Mouse (Mus musculus): ENCODE results near the gene Itgb3bp. TPM values are rescaled to one million over a fixed set of nuclear protein-coding genes. Genes with fewer than 3 reads are reported as not detected.

Gene Itgb3bp
- polyA plus RNA-seq, 1 experiment from 2014 or later: 27.8 TPM

GRCm38 (mm10) chr4:99828337-99828736, 101.3 kb downstream of the Itgb3bp start:
- no peak for ATAC-seq (ENCODE audit: low read depth)

GRCm38 (mm10) chr4:99816697-99817460, 112.7 kb downstream of the Itgb3bp start:
- Histone ChIP-seq H3K9ac (no peak overlapping the region), H3K4me1 (replicated peaks) (no peaks in the 10 kb centered on the region), H3K4me2 (no peak overlapping the region), H3K27me3 (no peaks in the 10 kb centered on the region), H3K36me3 (no peaks in the 10 kb centered on the region), H3K9me3 (replicated peaks) (no peaks in the 10 kb centered on the region), H3K4me3 (replicated peaks) (no peak overlapping the region), H3K27ac (no peak overlapping the region)
- DNase-seq: no peak
- WGBS (ENCODE audit: insufficient replicate concordance): 79% methylated on average over 7 of the region's 7 CpGs
- ATAC-seq (ENCODE audit: low read depth): no peak

More at GRCm38 (mm10) chr4:99828337-99828736, 101.3 kb downstream of the Itgb3bp start:
- Histone ChIP-seq H3K4me3 (replicated peaks) (peak overlapping the region; percentile 73), H3K27me3 (no peaks in the 10 kb centered on the region), H3K4me1 (replicated peaks) (peaks cover 13% of the 10 kb centered on the region), H3K9me3 (replicated peaks) (no peaks in the 10 kb centered on the region), H3K4me2 (peak overlapping the region; percentile 79), H3K9ac (peak overlapping the region; percentile 77; the same call in 1 of the 2 replicates), H3K36me3 (no peaks in the 10 kb centered on the region), H3K27ac (no peak overlapping the region)
- DNase-seq: no peak
- WGBS (ENCODE audit: insufficient replicate concordance): 41% methylated on average over 4 of the region's 4 CpGs

- H3K4me1 ChIP-seq (replicated peaks): no peaks in the 10 kb centered on the region
- 40% methylated on average over 6 of the region's 6 CpGs for WGBS (ENCODE audit: insufficient replicate concordance)
- no peak overlapping the region for H3K4me3 ChIP-seq (replicated peaks)
- H3K27ac ChIP-seq: no peak overlapping the region
- no peak overlapping the region for H3K4me2 ChIP-seq
- 0 out of 2 replicates have a peak, but pooled peaks cover 8% of the 10 kb centered on the region for H3K36me3 ChIP-seq
- ATAC-seq (ENCODE audit: low read depth): no peak
- no peaks in the 10 kb centered on the region for H3K27me3 ChIP-seq
- H3K9me3 ChIP-seq (replicated peaks): no peaks in the 10 kb centered on the region
- DNase-seq: no peak
- no peak overlapping the region for H3K9ac ChIP-seq
Observed at GRCm38 (mm10) chr4:99792365-99792764, 137.2 kb downstream of the Itgb3bp start.

- Histone ChIP-seq H3K4me2 (no peak overlapping the region), H3K27me3 (no peaks in the 10 kb centered on the region), H3K27ac (no peak overlapping the region), H3K36me3 (no peaks in the 10 kb centered on the region), H3K4me3 (replicated peaks) (no peak overlapping the region), H3K9ac (no peak overlapping the region), H3K9me3 (replicated peaks) (no peaks in the 10 kb centered on the region), H3K4me1 (replicated peaks) (no peaks in the 10 kb centered on the region)
- WGBS (ENCODE audit: insufficient replicate concordance): 47% methylated on average over 1 of the region's 1 CpGs
- DNase-seq: no peak
- no peak for ATAC-seq (ENCODE audit: low read depth)
Observed at GRCm38 (mm10) chr4:99773041-99773440, 156.6 kb downstream of the Itgb3bp start.

- H3K9me3 ChIP-seq (replicated peaks): no peaks in the 10 kb centered on the region
- DNase-seq: no peak
Observed at GRCm38 (mm10) chr4:99770555-99770954, 159.1 kb downstream of the Itgb3bp start.

GRCm38 (mm10) chr4:99766753-99767152, 162.9 kb downstream of the Itgb3bp start:
- no peaks in the 10 kb centered on the region for H3K27me3 ChIP-seq
- no peaks in the 10 kb centered on the region for H3K4me1 ChIP-seq (replicated peaks)
- no peak overlapping the region for H3K27ac ChIP-seq
- H3K4me3 ChIP-seq (replicated peaks): no peak overlapping the region
- no peaks in the 10 kb centered on the region for H3K9me3 ChIP-seq (replicated peaks)
- no peaks in the 10 kb centered on the region for H3K36me3 ChIP-seq
- no peak for ATAC-seq (ENCODE audit: low read depth)
- no peak overlapping the region for H3K4me2 ChIP-seq
- WGBS (ENCODE audit: insufficient replicate concordance): 74% methylated on average over 1 of the region's 1 CpGs
- DNase-seq: no peak
- no peak overlapping the region for H3K9ac ChIP-seq

More at GRCm38 (mm10) chr4:99770555-99770954, 159.1 kb downstream of the Itgb3bp start:
- 80% methylated on average over 5 of the region's 5 CpGs for WGBS (ENCODE audit: insufficient replicate concordance)
- Histone ChIP-seq H3K9ac (no peak overlapping the region), H3K4me3 (replicated peaks) (no peak overlapping the region), H3K27ac (no peak overlapping the region), H3K4me1 (replicated peaks) (no peaks in the 10 kb centered on the region), H3K36me3 (no peaks in the 10 kb centered on the region), H3K4me2 (no peak overlapping the region), H3K27me3 (no peaks in the 10 kb centered on the region)
- no peak for ATAC-seq (ENCODE audit: low read depth)

GRCm38 (mm10) chr4:99766303-99766702, 163.3 kb downstream of the Itgb3bp start:
- no peaks in the 10 kb centered on the region for H3K36me3 ChIP-seq
- no peaks in the 10 kb centered on the region for H3K27me3 ChIP-seq
- DNase-seq (no peak), ATAC-seq (ENCODE audit: low read depth) (no peak)
- no peaks in the 10 kb centered on the region for H3K9me3 ChIP-seq (replicated peaks)
- no peak overlapping the region for H3K9ac ChIP-seq
- H3K4me2 ChIP-seq: no peak overlapping the region
- H3K4me3 ChIP-seq (replicated peaks): no peak overlapping the region
- H3K27ac ChIP-seq: no peak overlapping the region
- 61% methylated on average over 5 of the region's 5 CpGs for WGBS (ENCODE audit: insufficient replicate concordance)
- H3K4me1 ChIP-seq (replicated peaks): no peaks in the 10 kb centered on the region

GRCm38 (mm10) chr4:99752426-99752825, 177.2 kb downstream of the Itgb3bp start:
- 70% methylated on average over 5 of the region's 5 CpGs for WGBS (ENCODE audit: insufficient replicate concordance)
- H3K4me1 ChIP-seq (replicated peaks): no peaks in the 10 kb centered on the region
- H3K36me3 ChIP-seq: peaks cover 16% of the 10 kb centered on the region
- ATAC-seq (ENCODE audit: low read depth): no peak
- H3K27me3 ChIP-seq: no peaks in the 10 kb centered on the region
- H3K27ac ChIP-seq: no peak overlapping the region
- no peak for DNase-seq
- H3K4me2 ChIP-seq: no peak overlapping the region
- no peak overlapping the region for H3K4me3 ChIP-seq (replicated peaks)
- no peak overlapping the region for H3K9ac ChIP-seq
- H3K9me3 ChIP-seq (replicated peaks): no peaks in the 10 kb centered on the region

GRCm38 (mm10) chr4:99739836-99740235, 189.8 kb downstream of the Itgb3bp start:
- WGBS (ENCODE audit: insufficient replicate concordance): 80% methylated on average over 7 of the region's 7 CpGs
- DNase-seq (no peak), ATAC-seq (ENCODE audit: low read depth) (no peak)
- Histone ChIP-seq H3K27me3 (no peaks in the 10 kb centered on the region), H3K4me2 (no peak overlapping the region), H3K36me3 (0 out of 2 replicates have a peak, but pooled peaks cover 4% of the 10 kb centered on the region), H3K9ac (no peak overlapping the region), H3K4me1 (replicated peaks) (no peaks in the 10 kb centered on the region), H3K4me3 (replicated peaks) (no peak overlapping the region), H3K27ac (no peak overlapping the region), H3K9me3 (replicated peaks) (no peaks in the 10 kb centered on the region)

- H3K4me3 ChIP-seq (replicated peaks): no peak overlapping the region
- WGBS (ENCODE audit: insufficient replicate concordance): 78% methylated on average over 8 of the region's 8 CpGs
- H3K27ac ChIP-seq: no peak overlapping the region
- H3K27me3 ChIP-seq: no peaks in the 10 kb centered on the region
- H3K4me2 ChIP-seq: no peak overlapping the region
- DNase-seq (no peak), ATAC-seq (ENCODE audit: low read depth) (no peak)
- no peaks in the 10 kb centered on the region for H3K4me1 ChIP-seq (replicated peaks)
- H3K9ac ChIP-seq: no peak overlapping the region
- peaks cover 59% of the 10 kb centered on the region for H3K36me3 ChIP-seq
- peaks cover 6% of the 10 kb centered on the region; the same call in 1 of the 2 replicates for H3K9me3 ChIP-seq (replicated peaks)
Observed at GRCm38 (mm10) chr4:99725914-99726451, 203.6 kb downstream of the Itgb3bp start.

- no peak for ATAC-seq (ENCODE audit: low read depth)
- Histone ChIP-seq H3K9ac (no peak overlapping the region), H3K4me1 (replicated peaks) (no peaks in the 10 kb centered on the region), H3K27me3 (no peaks in the 10 kb centered on the region), H3K36me3 (peaks cover 53% of the 10 kb centered on the region), H3K27ac (no peak overlapping the region), H3K4me2 (no peak overlapping the region), H3K9me3 (replicated peaks) (no peaks in the 10 kb centered on the region), H3K4me3 (replicated peaks) (no peak overlapping the region)
- no peak for DNase-seq
- 83% methylated on average over 4 of the region's 4 CpGs for WGBS (ENCODE audit: insufficient replicate concordance)
Observed at GRCm38 (mm10) chr4:99724331-99724730, 205.3 kb downstream of the Itgb3bp start.

GRCm38 (mm10) chr4:99717905-99718304, 211.7 kb downstream of the Itgb3bp start:
- H3K9me3 ChIP-seq (replicated peaks): no peaks in the 10 kb centered on the region
- no peak overlapping the region for H3K9ac ChIP-seq
- peaks cover 22% of the 10 kb centered on the region for H3K36me3 ChIP-seq
- ATAC-seq (ENCODE audit: low read depth) (no peak), DNase-seq (no peak)
- 33% methylated on average over 4 of the region's 4 CpGs for WGBS (ENCODE audit: insufficient replicate concordance)
- no peak overlapping the region for H3K4me3 ChIP-seq (replicated peaks)
- peaks cover 27% of the 10 kb centered on the region for H3K4me1 ChIP-seq (replicated peaks)
- no peak overlapping the region for H3K27ac ChIP-seq
- no peak overlapping the region for H3K4me2 ChIP-seq
- H3K27me3 ChIP-seq: no peaks in the 10 kb centered on the region

Data from liver, embryonic 13.5 days (tissue).